Mouse (Mus musculus) embryonic facial prominence, embryonic 14.5 days (tissue): ENCODE measurements around the gene Camta1. TPM values are rescaled to one million over a fixed set of nuclear protein-coding genes. Genes with fewer than 3 reads are reported as not detected.
A peak's percentile ranks its signal among the peaks of the same experiment; 100 is the strongest.

Source experiments
- ATAC-seq: fragments of 200-750 bp; cut with Nextera tagmentation; 2 replicates; pipeline ENCODE4 v1.8.0; 2017; ENCODE audit warnings: low read depth, moderate number of reproducible peaks, moderate TSS enrichment
- DNase-seq: peaks from one replicate; pipeline ENCODE4 v3.0.0-alpha.2; 2015; ENCODE audit warnings: low spot score
- H3K27ac ChIP-seq: fragments of 300-500 bp; sonication (generic); replicated peaks from 2 replicates; pipeline ENCODE4 v1.5.1; 2014; ENCODE audit warnings: low read depth, mild to moderate bottlenecking, low read length, moderate library complexity
- H3K27me3 ChIP-seq: fragments of 300-500 bp; sonication (generic); replicated peaks from 2 replicates; pipeline ENCODE4 v1.6.1; 2014; ENCODE audit warnings: low read length; ENCODE audit not compliant: control insufficient read depth, insufficient read depth
- H3K36me3 ChIP-seq: fragments of 300-500 bp; sonication (generic); 2 replicates; pipeline ENCODE4 v1.6.1; 2014; ENCODE audit warnings: low read length, mixed read lengths; ENCODE audit not compliant: control insufficient read depth, insufficient read depth
- H3K4me1 ChIP-seq: fragments of 300-500 bp; sonication (generic); 2 replicates; pipeline ENCODE4 v1.6.1; 2014; ENCODE audit warnings: antibody characterized with exemption, low read length; ENCODE audit not compliant: control insufficient read depth, insufficient read depth
- H3K4me2 ChIP-seq: fragments of 300-500 bp; sonication (generic); 2 replicates; pipeline ENCODE4 v1.6.1; 2014; ENCODE audit warnings: low read depth, mild to moderate bottlenecking, low read length, moderate library complexity, mixed read lengths
- H3K4me3 ChIP-seq: fragments of 300-500 bp; sonication (generic); 2 replicates; pipeline ENCODE4 v1.5.1; 2014; ENCODE audit warnings: low read depth, mild to moderate bottlenecking, low read length
- H3K9ac ChIP-seq: fragments of 300-500 bp; sonication (generic); 2 replicates; pipeline ENCODE4 v1.6.1; 2014; ENCODE audit warnings: low read depth, mild to moderate bottlenecking, low read length, moderate library complexity, mixed read lengths
- H3K9me3 ChIP-seq: fragments of 300-500 bp; sonication (generic); 2 replicates; pipeline ENCODE4 v1.6.1; 2016; ENCODE audit warnings: low read length; ENCODE audit not compliant: control insufficient read depth
- WGBS: fragments of 180-500 bp; shearing (Covaris S2); extraction: QIAGEN DNeasy Blood & Tissue Kit; methylation state at CpG from one replicate; pipeline ENCODE4 v1.1.7; 2014; 5-methylcytosine and 5-hydroxymethylcytosine counted together
- polyA plus RNA-seq: library from polyadenylated mRNA; unstranded; fragments of >200 nt; fragmentation: Nextera tagmentation; extraction: Ambion mirVana; gene quantifications from 2 replicates; pipeline ENCODE4 v1.2.1, GENCODE M21; 2014

Gene Camta1
- polyA plus RNA-seq, 1 experiment from 2014 or later: 77.3 TPM

DNA sequence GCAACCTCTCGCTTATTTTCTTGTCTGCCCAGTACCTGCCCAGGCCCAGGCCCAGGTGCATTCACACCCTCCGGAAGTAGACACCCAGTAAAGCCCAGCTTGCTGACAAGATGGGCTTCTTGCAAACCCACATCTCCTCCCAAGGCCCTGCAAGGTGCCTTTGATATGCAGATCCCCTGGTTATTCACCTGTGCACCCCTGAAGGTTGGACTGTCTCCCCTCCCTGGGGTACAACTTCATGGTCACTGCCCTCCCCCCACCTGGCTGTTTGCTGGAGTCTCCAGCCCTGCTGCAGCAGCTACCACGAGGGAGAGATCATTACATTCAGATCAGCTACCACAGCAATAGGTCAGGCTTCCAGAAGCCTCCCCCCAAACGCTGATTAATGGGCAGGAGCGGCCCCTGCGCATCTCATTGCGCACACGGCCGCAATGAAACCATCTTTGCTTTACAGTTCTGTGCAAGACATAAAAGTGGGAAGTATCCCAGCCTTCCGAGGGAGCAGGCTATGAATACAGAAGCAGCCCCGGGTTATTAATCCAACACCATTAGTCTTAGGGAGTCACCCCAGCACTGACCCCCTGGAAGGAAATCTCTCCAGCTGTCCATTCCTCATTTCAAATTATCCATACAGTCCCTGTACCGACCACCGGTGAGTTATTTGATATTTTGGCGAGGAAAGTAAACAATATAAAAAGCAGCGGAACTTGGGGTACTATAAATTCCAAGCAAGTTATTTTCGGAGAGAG, 205.9 kb downstream of the Camta1 start:
- no peaks in the 10 kb centered on the region for H3K9me3 ChIP-seq
- ATAC-seq: no peak
- no peak overlapping the region for H3K4me2 ChIP-seq
- DNase-seq: no peak
- no peaks in the 10 kb centered on the region for H3K36me3 ChIP-seq
- no peak overlapping the region for H3K4me3 ChIP-seq
- no peak overlapping the region for H3K27ac ChIP-seq
- no peaks in the 10 kb centered on the region for H3K4me1 ChIP-seq
- H3K9ac ChIP-seq: no peak overlapping the region
- 53% methylated on average over 16 of the region's 16 CpGs for WGBS
- H3K27me3 ChIP-seq: no peaks in the 10 kb centered on the region

DNA sequence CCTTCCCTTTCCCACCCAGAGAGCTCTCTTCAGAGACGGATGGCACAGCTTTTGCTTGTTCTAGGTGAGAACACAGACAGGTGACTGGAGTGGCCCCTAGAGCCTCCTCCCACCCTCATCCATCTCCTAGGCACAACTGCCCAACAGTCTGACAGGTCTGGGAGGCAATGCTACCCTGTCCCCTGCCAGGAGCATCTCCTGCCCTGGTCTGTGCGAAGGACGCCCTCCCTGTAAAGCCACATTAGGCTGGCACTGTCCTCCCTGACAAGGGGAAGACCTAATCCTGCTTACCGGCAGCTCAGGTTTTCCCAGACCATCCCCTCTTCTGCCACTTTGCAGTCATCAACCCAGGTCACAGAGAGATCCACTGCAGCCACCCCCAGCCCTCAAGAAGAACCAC, 206.4 kb downstream of the Camta1 start:
- WGBS: 69% methylated on average over 4 of the region's 4 CpGs
- Histone ChIP-seq H3K27me3 (no peaks in the 10 kb centered on the region), H3K9me3 (no peaks in the 10 kb centered on the region), H3K4me1 (no peaks in the 10 kb centered on the region), H3K9ac (no peak overlapping the region), H3K27ac (no peak overlapping the region), H3K4me2 (no peak overlapping the region), H3K4me3 (no peak overlapping the region), H3K36me3 (no peaks in the 10 kb centered on the region)
- DNase-seq (no peak), ATAC-seq (no peak)

DNA sequence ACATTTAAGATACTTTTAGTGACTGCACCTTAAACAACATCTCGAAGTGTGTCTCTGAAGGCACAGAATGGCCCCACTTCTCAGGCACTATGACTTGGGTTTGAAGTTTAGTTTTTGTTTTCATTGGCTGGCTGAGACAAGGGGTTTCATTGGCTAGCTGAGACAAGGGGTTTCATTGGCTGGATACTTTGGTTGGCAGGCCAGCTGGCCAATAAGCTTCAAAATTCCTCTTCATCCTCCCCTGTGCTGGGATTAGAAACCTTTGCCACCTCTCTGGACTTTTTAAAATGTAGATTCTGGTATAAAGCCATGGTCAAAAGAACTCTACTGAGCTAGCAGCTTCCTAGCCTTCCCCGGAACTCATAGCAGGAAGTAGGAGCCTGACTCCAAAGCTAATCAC, 219.3 kb downstream of the Camta1 start:
- no peak overlapping the region for H3K4me2 ChIP-seq
- no peak for ATAC-seq
- no peaks in the 10 kb centered on the region for H3K4me1 ChIP-seq
- H3K9ac ChIP-seq: no peak overlapping the region
- no peaks in the 10 kb centered on the region for H3K27me3 ChIP-seq
- H3K9me3 ChIP-seq: no peaks in the 10 kb centered on the region
- H3K36me3 ChIP-seq: no peaks in the 10 kb centered on the region
- no peak overlapping the region for H3K4me3 ChIP-seq
- H3K27ac ChIP-seq: no peak overlapping the region
- DNase-seq: no peak
- WGBS: 81% methylated on average over 2 of the region's 2 CpGs

DNA sequence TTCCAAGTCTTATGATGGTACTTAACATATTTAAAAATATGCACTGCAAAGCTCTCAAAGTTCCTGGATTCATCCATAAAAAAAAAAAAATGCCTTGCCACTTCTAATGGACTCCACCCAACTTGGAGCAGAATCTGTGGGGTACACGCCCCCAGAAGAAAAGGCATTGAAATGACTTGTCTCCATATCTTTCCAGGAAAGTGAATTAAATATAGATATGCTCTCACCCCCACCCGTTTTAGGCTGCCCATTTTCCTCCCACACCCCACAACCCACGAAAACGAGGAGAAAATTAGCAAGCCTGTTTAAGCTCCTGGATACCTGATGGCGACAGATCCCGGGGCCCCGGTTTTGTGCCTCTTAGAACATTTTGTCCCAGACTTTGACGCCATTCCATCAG, 220.7 kb downstream of the Camta1 start:
- ATAC-seq (no peak), DNase-seq (no peak)
- no peaks in the 10 kb centered on the region for H3K36me3 ChIP-seq
- H3K27me3 ChIP-seq: no peaks in the 10 kb centered on the region
- no peaks in the 10 kb centered on the region for H3K4me1 ChIP-seq
- no peak overlapping the region for H3K4me2 ChIP-seq
- no peak overlapping the region for H3K9ac ChIP-seq
- H3K4me3 ChIP-seq: no peak overlapping the region
- WGBS: 69% methylated on average over 8 of the region's 8 CpGs
- no peak overlapping the region for H3K27ac ChIP-seq
- H3K9me3 ChIP-seq: no peaks in the 10 kb centered on the region

DNA sequence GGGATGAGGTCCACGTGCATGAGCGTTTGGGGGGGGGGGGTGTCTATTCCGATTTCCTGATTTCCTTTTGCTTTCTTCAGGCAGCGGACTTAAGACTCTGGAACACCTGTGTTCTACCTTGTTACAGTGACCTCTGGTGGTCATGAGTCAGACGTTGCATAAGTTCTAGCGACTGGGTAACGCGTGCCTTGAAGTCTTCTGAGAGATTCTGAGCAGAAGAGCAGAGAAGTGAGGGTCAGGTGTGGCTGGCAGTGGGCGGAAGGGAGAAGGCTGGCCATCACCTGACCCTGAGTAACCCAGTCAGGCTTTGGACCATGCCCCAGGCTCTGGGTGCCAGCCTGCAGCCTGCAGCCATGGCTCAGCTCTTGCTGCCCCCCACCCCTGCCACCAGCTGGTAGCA, 222.7 kb downstream of the Camta1 start:
- peak; percentile 67 for DNase-seq
- WGBS: 22% methylated on average over 9 of the region's 9 CpGs
- Histone ChIP-seq H3K4me1 (0 out of 2 replicates have a peak, but pooled peaks cover 7% of the 10 kb centered on the region), H3K9ac (no peak overlapping the region), H3K27ac (no peak overlapping the region), H3K9me3 (no peaks in the 10 kb centered on the region), H3K36me3 (no peaks in the 10 kb centered on the region), H3K27me3 (no peaks in the 10 kb centered on the region), H3K4me3 (no peak overlapping the region), H3K4me2 (no peak overlapping the region)
- ATAC-seq: no peak

DNA sequence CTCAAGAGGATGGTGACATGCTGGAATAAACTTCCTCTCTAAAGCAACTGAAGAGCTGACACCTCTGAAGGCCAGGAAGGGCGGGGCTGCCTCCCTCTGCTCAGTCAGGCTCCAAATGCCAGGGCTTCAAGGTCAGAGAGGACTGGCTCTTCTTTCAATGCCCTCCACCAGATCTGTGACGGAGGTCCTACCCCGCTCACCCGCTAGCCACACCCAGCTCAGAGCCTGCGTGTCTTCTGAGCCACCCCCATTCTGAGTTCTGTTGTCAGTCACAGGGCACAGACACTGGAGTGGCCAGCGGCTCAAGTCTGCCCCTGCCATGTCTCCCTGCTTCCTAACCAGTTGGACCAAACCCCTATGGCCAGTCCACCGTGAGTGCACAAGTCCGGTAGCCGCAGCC, 224.3 kb downstream of the Camta1 start:
- DNase-seq: no peak
- H3K27ac ChIP-seq: no peak overlapping the region
- no peak overlapping the region for H3K4me3 ChIP-seq
- 64% methylated on average over 9 of the region's 9 CpGs for WGBS
- 0 out of 2 replicates have a peak, but pooled peaks cover 7% of the 10 kb centered on the region for H3K4me1 ChIP-seq
- ATAC-seq: no peak
- no peaks in the 10 kb centered on the region for H3K9me3 ChIP-seq
- no peaks in the 10 kb centered on the region for H3K36me3 ChIP-seq
- H3K9ac ChIP-seq: 0 out of 2 replicates have a peak overlapping the region, but pooled peaks have one; percentile 14
- no peak overlapping the region for H3K4me2 ChIP-seq
- no peaks in the 10 kb centered on the region for H3K27me3 ChIP-seq

DNA sequence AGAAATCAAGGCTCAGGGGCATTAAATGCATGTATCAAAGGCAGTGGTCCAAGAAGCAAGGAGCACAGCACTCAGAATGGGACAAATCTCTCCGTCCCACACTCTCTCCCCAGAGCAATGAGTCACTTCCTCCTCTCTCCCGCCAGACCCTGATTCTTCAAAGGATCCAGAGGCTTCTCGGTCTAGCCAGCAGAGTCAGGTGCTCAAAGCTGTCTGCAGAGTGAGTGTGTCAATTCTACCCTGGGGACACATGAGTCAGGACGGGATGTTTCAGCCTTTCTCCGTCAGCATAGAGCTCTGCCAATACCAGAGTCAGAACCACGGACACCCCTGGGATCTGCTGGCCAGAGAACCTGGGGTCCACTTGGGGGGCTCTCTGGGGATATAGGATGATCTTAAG, 226.9 kb downstream of the Camta1 start:
- no peak overlapping the region for H3K27ac ChIP-seq
- H3K4me1 ChIP-seq: 0 out of 2 replicates have a peak, but pooled peaks cover 7% of the 10 kb centered on the region
- no peak overlapping the region for H3K4me3 ChIP-seq
- WGBS: 22% methylated on average over 6 of the region's 6 CpGs
- DNase-seq (peak; percentile 47), ATAC-seq (no peak)
- H3K9ac ChIP-seq: no peak overlapping the region
- H3K36me3 ChIP-seq: no peaks in the 10 kb centered on the region
- no peak overlapping the region for H3K4me2 ChIP-seq
- no peaks in the 10 kb centered on the region for H3K9me3 ChIP-seq
- no peaks in the 10 kb centered on the region for H3K27me3 ChIP-seq

DNA sequence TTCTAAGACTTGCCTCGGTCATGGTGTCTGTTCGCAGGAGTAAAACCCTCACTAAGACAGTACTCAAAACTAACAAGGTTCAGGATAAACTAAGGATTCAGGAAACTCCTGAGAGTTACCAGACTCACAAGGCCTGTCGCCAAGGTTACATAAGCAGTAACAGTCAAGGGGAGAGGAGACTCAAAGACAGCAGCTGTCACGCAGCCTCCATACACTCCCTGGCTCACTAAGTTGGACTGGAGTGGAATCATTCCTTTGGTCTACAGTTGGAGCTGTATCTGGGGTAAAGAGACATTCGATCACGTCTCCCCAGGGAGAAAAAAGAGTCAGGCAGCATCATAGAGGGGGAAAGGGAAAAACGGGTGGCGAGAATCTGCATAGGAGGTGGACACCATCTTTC, 227.9 kb downstream of the Camta1 start:
- Histone ChIP-seq H3K36me3 (no peaks in the 10 kb centered on the region), H3K9ac (no peak overlapping the region), H3K27me3 (no peaks in the 10 kb centered on the region), H3K4me3 (no peak overlapping the region), H3K27ac (no peak overlapping the region), H3K9me3 (no peaks in the 10 kb centered on the region), H3K4me1 (0 out of 2 replicates have a peak, but pooled peaks cover 7% of the 10 kb centered on the region), H3K4me2 (no peak overlapping the region)
- no peak for ATAC-seq
- DNase-seq: no peak
- 80% methylated on average over 8 of the region's 8 CpGs for WGBS

DNA sequence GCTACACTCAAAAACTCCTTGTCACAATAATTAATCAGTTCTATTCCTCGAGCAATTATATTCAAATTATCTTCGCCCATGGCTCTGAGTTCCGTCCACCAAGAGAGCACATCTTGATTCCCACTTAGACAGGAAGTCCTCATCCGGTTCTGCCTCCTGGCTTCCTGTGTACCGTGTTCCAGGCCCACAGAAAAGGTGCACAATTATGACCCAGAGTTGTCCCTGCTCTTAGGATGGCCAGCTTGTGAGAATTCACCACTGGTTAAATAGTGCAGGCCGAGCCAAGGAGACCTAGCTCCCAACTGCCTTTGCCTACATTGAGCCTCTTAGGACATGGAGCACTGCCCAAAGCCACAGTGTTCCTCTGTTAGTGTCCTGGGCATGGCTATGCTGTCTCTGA, 229.4 kb downstream of the Camta1 start:
- 0 out of 2 replicates have a peak, but pooled peaks cover 7% of the 10 kb centered on the region for H3K4me1 ChIP-seq
- no peaks in the 10 kb centered on the region for H3K27me3 ChIP-seq
- no peak for DNase-seq
- no peaks in the 10 kb centered on the region for H3K9me3 ChIP-seq
- no peak overlapping the region for H3K4me2 ChIP-seq
- 74% methylated on average over 6 of the region's 6 CpGs for WGBS
- no peak overlapping the region for H3K9ac ChIP-seq
- no peaks in the 10 kb centered on the region for H3K36me3 ChIP-seq
- H3K27ac ChIP-seq: no peak overlapping the region
- no peak overlapping the region for H3K4me3 ChIP-seq
- no peak for ATAC-seq
